8 mouse cellular contexts compared by ENCODE assay signal in the genomic region with DNA sequence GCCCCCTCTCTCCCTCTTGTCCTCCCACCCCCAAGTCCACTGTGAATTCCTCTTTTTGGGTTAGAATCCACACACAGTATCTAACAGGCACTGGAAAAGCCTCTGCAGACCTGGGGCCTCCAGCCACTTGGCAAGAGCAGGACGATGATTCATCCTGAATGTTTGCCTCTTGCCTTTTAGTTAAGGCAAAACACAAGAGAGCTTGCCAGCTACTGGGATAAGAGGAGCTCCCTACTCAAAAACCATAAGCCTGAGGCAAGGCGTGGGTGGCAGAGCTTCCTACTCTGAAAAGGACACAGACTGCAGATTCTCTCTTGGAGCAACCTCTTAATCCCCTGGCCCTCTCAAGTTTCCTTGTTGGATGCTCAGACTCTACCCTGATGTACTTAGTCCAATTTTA.
DNase-seq lines count a peak whose midpoint lies in the region.

No protein-coding gene starts in this region.

- peak; percentile 73 for DNase-seq in urinary bladder, postnatal 14 days (ENCODE audit: low spot score)
- DNase-seq in urinary bladder, adult 2 months (ENCODE audit: low spot score), result no peak
- DNase-seq in cerebellum, postnatal 36 days, result peak; percentile 62 to 65
- DNase-seq in heart, postnatal 10 days, result peak; percentile 83 to 86
- DNase-seq in right cerebral cortex, adult 2 months (ENCODE audit: low spot score in 2 of 2), result peak; percentile 71 to 78
- DNase-seq in spleen, adult 18-20 months, result no peak
- DNase-seq in T-cell, adult 2 months (ENCODE audit: low spot score), result no peak
- DNase-seq in B cell, adult 2 months, result no peak

- intact Hi-C loops in heart, postnatal 10 days (cut with DNase I), result loop anchor here (10.0 kb wide), 2 partner anchors 392 to 422 kb away; no protein-coding TSS in a partner anchor

Comparison
In these comparisons a context has a peak if more than half of its experiments do, and no peak if none do; other contexts are left out.
1. DNase-seq: peak in urinary bladder, postnatal 14 days (single experiment), cerebellum, postnatal 36 days (2 of 2), heart, postnatal 10 days (2 of 2) and right cerebral cortex, adult 2 months (2 of 2); none in urinary bladder, adult 2 months (single experiment), spleen, adult 18-20 months (0 of 2), T-cell, adult 2 months (single experiment) and B cell, adult 2 months (0 of 2).